Mouse (Mus musculus) right cerebral cortex, postnatal 25 days (tissue): Measurements from ENCODE around the gene Klf3.
A peak's percentile ranks its signal among the peaks of the same experiment; 100 is the strongest.

Source experiments
- DNase-seq: peaks from one replicate; pipeline ENCODE4 v3.0.0; 2022

Gene Klf3

DNA sequence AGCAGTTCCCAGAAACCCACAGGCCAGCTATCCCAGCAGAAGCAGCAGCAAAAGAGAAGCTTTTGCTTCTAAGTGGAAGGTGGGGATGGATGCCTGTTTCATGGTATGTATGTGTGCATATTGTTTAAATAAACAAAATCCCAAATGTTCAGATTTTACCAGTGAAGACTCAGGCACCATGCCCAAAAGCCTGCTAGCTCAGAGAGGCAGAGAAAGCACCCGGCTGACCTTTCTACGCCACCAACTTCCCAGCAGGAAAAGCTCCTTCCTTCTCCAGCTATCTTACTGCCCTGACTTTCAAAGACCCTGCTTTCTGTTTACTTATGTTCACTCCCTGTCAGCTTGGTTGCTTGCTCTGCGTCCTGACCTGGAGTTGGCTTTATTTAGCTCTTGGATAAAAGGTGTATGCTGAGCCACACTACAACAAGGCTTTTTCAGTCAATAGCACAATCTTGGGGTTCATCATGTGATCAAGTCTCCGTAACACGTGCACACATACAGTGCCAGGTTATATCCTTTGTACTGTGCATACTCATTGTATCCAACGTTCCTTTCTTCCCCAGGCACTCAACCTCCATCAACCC lies 35.9 kb downstream of the Klf3 start:
- no peak for DNase-seq

DNA sequence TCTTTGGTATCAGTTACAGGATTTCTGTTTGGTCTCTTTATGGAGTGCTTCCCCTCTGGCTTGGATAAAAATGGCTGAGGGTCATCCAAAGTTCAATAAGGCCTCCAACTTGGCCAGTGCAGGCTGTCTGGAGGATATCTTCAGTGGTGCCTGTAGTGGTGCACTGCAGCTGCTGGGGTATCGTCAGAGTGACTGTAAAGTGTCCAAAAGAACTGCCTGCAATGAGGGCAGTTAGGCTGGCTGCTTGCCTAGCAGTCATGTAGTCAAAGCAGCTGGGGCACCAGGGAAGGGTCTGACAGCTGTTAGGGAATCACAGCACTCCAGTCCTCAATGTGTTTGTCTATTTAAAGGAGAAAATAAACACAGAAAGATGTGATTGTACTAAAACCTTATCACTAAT lies 36.9 kb downstream of the Klf3 start:
- DNase-seq: no peak

DNA sequence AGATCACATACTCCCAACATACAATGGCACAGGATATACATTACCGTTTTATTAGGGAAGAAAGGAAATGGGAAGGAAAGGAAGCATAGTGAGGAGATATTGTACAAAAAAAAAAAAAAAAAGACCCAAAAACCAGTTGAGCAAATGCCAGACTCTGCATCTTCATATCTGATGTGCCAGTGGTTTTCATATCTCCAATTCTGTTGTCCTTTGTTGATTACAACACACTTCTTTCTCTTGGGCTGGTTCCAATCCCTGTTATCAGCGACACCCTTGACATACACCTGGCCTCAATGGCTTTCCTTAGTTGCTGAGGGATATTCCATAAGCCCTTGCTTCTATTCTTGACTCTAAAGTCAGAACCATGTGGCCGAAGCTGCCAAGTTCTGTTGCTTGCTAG lies 41.4 kb downstream of the Klf3 start:
- no peak for DNase-seq

DNA sequence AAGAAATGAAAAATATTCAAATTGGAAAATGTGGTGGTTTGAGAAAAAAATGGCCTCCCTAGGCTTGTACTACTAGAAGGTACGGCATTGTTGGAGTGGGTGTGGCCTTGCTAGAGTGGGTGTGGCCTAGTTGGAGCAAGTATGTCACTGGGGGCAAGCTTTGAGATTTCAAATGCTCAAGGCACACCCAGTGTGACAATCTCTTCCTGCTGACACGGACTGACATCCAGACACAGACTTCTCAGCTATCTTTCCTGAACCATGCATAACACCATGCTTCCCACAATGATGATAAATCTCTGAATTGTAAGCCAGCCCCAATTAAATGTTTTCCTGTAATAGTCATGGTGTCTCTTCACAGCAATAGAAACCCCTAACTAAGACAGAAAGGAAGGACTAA lies 44.1 kb downstream of the Klf3 start:
- DNase-seq: no peak

DNA sequence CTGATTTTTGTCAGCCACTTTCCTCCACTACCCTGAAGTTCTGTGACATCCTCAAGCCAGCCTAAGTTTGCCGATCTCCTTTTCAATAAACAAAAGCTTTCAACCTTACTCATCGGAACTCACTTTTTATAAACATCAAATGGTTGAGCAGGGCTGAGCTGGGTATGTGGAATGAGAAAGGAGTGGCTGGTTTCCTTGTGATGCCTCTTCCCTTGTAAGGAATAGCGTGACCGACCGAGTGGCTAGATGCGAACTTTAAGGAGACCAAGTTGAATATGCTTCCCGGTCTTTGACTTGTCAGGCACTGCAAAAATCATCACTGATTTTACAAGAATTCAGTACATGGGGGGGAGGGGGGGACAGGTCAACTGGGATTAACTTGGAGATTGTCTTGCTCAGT lies 46.7 kb downstream of the Klf3 start:
- no peak for DNase-seq

DNA sequence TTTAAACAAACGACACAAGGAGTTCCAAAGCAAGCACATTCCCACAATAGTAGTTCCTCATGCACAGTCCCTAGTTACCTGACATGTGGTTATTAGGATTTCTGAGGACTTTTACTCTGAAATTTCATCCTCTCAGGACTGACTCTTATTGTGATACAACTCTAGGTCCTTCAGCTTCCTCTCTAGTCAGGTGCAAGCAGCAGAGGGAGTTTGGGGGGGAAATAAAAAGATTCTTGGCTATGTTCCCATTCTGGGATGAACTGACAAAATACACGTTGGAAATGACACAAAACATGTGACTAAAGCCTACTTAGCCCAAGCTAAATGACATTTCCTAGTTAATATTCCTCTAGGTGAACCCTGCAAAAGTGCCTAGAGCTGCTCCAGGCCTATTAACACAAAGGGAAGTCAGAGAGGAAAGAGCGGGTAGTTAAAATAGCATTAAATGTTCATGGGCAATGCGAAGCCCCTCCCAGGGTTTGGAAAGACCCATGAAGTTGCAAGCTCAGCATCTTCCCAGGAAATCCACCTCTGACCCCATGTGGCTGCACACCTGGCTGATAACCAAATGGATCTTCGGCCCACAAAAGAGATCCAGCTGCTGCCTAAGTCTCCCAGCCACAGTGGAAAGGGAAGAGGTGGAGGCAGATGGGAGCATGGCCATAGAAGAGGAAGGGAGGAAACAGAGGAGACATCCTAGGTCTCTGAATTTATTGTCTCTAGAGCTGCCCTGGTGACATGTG lies 49.6 kb downstream of the Klf3 start:
- DNase-seq: no peak

DNA sequence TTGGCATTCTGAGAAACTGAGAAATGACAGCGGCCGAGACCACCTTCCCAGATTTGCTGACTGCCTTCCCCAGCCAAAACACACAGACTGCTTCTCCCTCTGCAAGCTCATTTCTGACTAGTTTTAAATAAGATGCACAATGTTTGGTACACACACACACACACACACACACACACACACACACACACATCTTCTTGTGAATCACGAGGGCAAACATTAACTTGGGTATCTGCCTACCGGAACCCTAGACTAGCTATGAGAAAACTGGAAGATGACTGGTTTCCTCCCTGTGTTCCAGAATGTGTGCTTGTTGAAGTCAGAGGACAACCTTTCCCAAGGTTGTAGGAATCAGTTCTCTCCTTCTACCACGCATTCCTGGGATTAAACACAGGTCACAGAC lies 50.2 kb downstream of the Klf3 start:
- no peak for DNase-seq

DNA sequence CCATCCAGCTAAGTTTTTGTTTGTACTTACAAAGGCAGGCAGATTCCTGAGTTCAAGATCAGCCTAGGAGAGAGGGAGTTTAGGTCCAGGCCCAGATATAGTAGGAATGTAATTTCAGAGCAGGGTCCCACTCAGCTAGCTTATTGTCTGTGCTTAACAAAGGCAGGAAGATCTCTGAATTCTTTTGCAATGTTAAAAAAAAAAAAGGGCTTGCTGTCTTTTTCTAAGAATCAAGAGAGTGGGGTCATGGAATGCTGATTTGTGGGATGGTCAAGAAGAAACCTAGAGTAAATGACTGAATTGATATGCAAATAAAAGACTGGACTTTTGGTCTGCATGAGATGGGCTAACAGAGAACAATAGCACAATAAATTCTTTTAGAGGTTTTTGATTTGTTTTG lies 52.0 kb downstream of the Klf3 start:
- DNase-seq: no peak

DNA sequence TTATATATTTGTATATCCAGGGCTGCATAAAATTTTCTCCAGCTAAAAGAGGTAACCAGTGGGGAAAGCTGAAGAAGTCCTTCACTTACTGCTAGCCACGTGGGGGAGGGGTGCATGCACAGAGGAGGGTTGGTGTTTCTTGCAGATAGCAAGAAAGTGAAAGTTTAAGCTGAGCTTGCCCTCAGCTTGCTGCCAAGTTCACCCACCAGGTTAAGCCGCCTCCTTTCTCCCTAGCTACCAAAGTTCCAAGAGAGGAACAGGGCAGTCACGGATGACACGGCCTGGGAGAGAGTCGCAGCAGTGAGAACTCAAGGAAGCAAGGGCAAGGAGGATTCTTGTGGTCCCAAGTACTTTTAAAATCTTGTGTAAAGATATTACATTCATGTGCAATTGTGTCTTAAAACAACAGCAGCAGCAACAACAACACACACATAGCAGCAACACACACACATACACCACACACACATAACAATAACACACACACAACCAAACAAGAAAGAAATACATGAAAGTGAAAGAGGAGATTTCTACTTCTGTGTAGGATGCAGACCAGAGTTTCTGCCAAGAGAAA lies 57.8 kb downstream of the Klf3 start:
- no peak for DNase-seq

DNA sequence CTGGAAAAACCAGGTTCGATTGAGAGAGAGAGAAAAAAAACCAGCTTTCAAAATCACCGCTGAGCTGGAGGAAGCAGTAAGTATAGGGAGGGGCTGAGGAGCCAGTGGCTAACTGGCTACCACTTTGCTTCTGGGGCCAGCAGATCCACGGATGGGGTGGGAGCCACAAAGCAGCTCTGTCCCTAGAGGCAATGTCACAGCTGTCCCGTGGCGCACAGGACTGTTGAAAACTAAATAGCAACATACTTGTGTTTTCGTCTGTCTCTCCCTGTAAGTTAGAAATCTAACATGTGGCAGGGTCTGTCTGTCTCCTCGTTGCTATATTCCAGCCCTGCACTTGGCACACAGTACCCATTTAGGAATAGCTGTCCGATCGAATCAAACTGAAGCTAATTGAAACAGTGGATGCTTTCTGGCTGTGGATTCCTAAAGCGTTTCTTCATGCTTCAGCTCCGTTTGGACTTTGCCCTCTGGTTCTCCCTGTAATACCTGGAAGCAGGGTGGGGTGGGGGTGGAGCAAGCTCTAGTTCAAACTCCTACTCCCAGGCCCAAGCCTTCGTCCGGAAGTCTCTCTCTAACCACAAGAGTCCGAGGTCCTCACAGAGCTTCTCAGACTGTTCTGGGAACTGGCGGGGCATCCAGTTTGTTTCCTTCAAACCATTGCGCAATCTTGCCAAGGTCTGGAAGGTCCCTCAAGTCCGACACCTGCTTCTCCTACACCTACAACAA lies 58.4 kb downstream of the Klf3 start:
- no peak for DNase-seq

DNA sequence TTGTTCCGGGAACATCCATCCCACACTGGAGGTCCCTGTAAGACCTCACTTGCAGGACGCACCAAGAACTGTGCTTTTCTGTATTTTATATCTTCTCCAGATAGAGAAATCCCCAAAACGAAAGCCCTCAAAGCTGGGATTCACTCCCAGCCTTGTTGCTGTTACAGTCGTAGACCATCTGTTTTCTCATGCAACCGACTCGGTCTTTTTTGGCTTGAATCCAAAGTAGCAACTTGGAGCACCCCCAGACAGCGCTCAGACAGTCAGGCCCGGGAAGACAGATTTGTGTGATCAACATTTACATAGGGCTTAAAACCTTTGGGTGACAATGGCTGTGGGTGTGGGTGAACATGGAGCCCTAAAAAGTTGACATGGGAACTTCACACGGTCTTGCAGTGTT lies 59.1 kb downstream of the Klf3 start:
- DNase-seq: peak; percentile 49

DNA sequence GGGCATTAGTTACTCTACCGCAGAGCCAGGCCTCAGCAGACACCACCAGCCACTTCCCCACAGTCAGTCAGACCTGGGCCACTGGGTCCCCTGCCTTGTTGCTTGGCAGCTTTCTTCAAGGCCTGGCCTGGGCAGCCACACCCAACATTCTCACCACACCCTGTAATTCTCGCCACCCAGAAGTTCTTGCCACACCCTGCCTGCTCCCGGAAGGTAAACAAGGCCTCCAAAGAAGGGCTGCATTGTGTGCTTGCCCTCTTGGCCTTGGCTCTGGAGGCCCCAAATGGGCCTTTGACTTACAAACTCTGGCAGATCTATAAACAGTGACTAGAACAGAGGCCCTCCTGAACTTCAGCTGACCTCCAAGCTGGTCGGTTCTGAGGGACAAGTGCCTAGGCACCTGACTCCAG lies 61.5 kb downstream of the Klf3 start:
- no peak for DNase-seq

DNA sequence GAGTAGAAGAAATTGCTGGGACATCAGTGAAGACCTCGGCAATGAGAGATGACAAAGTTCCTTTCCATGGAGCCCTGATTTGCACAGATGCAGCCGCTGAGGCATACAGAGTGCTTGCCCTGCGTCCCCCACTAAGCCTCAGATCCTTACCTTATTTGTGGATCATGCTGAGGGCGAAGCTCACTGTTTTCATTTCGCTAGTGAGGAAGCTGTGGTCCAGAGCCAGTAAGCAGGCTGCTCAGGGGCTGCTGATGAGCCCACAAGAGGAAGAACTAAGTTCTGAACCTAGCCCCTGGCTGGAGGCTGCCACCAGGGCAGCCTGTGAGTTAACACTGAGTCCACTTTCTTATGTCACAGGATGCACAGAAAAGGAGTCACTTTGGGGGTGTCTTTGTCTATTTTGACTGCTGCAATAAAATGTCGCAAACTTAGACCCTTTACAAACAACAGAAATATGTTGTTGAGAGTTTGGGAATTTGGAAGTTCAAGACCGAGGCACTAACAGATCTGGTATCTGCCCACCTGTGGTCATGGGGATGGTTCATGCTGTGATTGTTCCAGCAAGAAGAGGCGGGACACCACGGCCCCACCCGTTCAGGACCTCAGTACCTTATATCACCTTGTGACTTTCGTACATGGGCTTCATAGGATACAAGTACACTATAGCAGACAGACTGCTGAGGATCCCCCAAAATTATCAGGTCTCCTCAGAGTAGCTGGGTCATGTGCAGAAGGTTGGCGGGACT lies 62.2 kb downstream of the Klf3 start:
- no peak for DNase-seq

DNA sequence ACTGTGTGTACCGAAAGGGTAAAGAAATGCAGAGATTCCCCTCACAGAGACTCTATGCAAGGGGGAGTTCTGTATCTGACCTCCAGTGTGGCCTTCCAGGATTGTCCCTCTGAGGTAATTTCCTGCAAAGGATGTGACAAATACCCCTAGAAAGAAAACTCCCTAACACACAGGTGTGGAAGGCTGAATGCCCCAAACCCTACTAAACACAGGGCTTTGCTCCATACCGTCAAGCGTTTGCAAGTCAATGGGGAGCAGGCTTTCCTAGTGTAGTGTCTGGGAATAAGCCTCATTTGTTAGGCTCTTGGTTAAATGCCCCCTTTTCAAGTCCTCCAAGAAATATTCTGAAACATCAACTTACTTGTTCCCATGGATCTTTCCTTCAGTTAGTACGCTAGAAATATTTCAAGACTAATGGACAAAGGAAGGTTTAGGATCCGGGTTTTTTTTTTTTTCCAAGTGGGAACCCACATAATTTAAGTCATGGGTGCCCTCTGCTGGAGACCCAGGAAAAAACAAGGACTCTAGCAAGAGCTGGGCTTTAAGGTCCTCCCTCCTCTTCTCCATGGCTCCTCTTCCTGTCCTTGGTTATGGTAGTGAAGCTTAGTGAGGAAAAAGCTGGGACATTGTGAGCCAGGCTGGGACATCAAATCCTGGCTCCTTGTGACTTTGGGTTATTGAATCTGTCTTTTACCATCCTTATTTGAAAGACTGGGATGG lies 63.3 kb downstream of the Klf3 start:
- DNase-seq: peak; percentile 69

DNA sequence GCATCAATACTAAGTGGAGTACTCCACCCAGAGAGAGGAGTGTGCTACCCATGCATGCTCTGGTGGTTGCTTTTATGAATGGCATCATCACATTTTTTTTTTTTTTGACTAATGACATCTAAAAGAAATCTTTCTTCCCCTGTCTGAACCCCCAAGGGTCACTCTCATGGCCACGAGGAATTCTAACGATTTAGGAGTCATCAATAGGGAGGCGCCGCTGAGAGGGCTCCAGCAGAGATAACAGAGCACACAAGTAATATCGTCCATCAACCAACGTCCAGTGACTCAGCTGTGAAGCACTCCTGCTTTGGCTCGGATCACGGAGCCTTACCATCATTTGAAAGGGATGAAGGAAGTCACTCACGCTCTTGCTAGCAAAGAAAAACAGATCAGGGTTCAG lies 63.9 kb downstream of the Klf3 start:
- no peak for DNase-seq

DNA sequence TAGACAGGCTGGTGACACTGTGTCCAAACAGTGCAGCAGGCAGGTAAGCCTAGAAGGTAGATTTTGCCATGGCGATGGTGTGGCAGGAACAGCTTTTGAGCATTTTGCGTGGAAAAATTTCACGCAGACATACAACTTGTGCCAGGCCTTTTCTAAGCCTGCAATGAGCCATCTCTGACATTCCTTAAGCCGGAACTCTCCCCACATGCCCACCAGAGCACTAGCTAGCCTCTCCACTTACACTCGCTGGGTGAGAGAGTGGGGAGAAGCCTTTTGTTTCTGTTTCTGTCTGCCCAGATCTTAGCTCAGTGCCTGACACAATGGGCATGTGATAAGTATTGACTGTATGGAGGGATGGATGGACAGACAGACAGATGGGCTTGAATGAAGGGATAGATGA lies 64.4 kb downstream of the Klf3 start:
- no peak for DNase-seq

DNA sequence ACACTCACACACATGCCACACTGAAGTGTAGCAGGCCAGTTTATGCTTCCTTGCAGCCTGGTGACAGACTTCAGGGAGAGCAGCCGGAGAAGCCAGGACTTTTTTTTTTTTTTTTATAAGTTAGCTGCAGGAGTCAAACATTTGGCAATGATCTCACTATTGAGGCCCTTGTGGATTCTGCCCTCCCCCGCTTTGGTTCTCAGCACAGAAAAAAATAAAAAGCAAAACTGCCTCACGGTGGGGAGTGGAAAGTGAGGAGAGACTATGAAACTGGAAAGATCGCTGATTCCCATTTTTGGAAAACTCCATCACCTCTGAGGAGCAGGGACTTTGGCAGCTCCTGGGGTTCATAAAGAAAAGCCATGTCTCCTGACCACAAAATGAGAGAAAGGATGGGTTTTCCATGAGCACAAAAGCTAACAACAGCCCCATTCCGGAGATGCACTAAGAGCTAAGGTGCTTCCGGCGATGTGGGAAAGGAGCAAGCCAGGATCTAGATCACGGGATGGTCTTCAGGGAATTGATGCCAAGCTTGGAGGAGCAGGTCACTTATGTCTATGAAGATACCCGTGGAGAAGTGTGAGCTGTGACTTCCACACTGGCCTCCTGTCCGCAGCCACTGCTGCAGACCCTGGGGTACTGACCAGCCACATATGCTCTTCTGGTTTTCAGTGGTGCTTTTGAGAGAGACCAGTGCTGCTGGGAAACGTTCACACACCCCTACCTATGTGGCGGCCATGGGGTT lies 73.1 kb downstream of the Klf3 start:
- DNase-seq: no peak

DNA sequence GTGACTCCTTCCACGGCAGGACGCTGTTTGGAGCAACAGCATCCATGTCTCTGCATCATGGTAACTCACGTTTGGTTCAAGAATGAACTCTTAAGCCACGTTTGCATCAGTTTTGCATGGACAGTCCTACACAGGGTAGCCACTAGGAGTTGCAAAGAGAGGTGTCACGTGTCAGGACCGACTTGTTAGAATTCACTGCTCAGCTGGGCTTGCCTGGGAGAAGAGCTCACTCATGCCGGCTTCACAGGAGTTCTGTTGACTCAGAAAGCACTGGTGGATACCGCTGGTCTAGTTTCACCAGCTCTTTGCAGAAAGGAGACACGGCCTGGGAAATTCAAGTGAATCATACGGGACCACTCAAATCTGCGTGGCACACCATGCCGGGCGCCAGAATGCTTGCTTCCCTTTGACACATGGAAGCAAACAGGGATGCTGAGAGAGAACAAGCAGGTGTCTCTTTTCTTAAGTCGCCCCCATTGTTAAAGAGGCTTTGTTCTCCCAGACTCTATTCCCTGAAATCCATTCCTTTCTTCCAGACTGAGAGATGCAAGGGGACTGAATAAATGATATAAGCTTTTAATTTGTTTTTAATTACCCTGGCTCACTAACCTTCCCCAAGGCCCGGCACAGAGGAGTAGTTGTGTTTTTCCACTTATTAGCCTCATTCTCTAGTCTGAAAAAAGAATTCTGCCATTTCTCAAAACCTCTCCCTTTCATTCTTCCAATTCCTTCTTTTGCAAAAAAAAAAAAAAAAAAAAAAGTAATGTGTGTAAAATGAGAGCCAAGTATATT lies 74.2 kb downstream of the Klf3 start:
- DNase-seq: no peak

DNA sequence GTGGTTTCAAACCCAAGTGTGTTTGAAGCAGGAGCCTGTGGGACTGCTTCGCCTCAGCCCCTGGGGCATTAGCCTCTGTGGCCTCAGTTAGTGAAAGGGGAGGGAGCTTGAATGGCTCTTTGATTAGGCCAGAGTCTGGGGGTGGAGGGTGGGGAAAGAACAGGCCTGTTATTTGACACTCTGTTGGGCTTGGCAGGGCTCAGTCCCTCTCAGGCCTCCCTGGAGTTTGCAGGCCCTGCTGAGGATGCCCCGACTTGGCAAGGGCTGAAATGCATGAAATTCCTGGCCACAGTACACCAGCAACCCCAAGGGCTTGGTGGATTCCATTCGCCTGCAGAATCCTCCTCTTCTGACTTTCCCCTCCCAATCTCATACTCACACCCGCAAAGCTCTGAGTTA lies 74.8 kb downstream of the Klf3 start:
- no peak for DNase-seq

DNA sequence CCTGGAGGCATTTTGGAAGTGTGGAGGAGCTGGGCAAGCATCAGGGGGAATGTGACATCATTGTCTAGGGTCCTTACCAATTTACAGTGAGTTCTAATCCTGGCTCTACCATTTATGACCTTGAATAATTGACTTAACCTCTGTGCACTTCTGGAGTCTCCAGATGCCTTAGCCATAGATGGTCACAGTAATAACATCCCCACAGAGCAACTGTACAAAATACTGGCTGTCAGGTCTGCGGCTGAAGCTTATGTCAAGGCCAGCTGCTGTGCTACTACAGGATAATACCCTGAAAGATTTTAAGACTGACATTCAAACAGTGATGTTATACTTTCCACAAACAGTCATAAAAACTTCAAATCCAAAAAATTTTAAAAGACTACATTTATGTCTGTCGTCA lies 75.3 kb downstream of the Klf3 start:
- no peak for DNase-seq

DNA sequence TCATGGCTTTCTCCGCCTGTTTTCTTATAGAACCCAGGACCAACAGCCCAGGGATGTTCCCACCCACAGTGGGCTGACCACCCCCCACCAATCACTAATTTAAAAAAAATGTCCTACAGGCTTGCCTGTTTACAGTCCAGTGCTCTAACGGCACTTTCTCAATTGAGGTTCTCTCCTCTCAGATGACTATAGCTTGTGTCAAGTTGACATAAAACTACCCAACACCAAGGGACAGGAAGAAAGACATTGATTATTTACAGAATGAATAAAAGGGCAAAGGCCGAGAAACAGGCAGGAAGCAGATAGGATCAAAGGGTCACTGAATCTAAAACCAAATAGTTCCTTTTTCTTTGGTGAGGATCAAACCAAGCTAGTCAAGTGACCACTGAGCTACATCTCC lies 76.1 kb downstream of the Klf3 start:
- DNase-seq: no peak
